Mouse (Mus musculus): ENCODE measurements at regions not wholly inside any gene's neighbourhood (a gene's known extent, or its start where the extent isn't known, plus 50 kb on each side); places are given as distances from the start of the nearest gene placed in this dataset.

DNA sequence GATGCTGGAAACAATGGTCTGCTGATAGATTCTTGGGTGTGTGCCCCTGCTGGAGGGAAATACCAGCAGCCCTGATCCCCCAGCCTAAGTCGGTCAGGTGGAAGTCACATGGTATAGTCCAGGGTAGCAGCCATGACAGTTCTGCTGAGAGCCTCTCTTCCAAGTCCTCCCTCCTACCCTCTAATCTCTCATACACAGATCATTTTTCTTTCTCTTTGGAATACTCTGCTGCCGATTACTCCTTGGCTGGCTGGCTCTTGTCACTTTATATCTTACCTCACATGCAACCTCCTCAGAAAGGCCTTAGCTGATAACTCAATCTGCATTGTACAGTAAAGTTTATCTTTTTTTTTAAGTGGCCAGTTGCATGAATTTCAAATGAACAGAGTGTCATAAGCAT lies 162.5 kb upstream of the Kbtbd8 start:
- DNase-seq, result no peak

GRCm38 (mm10) chr6:94953658-94954057 lies 163.4 kb upstream of the Kbtbd8 start:
- no peak for DNase-seq

DNA sequence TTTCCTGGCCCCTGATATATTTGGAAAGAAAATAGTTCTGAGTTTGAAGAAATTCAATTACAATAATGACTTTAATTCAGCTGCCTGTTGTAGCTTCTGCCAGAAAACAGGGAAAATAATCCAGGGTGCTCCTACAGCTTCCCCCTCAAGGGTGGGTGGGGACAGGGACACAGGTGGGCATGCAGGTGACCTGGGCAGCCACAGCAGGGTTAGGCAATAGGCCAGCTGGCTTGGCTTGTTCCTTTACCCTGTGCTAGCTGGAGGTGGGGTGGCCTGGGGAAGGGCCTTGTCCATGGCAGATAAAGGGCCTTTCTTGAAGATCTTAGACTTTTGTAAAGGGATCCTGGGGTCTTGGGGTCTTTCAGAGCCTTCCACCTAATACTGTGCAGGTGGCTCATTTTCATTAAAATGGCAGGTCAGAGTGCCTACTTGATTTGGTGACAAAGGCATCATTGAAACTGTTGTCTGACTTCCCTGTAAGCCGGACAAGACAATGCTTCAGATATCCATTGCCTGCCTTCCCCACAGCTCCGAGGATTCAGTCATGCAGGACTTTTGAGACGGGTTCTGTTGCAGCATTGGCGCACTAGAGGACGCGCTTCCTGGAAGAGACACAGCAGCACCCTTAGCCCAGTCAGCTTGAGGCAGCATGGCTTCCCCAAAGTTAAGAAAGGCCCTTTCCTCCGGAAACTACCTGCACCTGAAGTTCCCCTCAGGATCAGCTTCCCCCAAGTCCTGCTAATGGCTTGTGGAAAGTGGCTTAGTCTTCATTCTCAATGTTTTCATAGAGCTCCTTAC lies 164.9 kb upstream of the Kbtbd8 start:
- no peak for DNase-seq

DNA sequence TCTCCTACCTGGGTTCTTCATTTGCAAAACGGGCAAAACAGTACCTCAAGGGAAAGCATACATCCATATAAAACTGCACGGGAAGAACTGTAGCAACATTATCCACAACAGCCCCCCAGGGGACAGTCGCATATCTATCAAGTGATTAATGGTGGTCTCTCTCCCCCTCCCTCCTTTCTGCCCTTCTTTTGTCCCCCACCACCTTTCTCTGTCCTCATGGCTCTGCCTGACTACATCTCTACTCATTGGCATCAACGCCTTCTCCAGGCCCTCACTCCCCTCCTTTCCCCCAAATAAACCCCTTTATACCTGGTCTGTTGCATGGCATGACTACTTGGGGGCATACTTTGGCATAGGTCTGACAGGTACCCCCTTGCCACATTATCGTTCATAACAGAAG lies 166.1 kb upstream of the Kbtbd8 start:
- DNase-seq, result no peak

GRCm38 (mm10) chr6:94950319-94950718 lies 166.7 kb upstream of the Kbtbd8 start:
- DNase-seq, result no peak

DNA sequence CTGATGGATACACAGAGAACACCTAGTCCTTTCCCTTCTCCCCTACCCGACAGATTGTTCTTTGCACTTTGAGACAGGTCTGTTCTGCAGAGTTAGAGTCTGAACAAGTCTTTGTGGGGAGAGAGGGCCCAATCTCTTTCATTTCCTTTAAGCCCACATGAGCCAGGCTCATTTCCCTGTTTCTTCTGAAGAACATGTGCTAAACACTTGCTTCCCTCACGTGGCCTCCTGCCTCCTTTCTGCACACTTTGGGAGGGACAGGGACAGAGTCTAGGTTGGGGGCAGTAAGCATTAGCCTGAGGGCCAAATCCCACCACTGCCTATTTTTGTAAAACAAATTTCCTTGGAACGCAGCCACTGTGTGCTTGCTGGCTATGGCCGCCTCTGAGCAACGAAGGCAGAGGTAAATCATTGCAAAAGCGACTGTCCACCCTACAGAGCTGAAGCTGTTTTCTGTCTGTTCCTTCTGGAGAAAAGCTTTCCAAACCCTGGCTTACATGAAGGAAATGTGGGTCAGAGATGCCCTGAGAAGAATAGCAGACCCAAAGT lies 170.6 kb upstream of the Kbtbd8 start:
- DNase-seq, result no peak

DNA sequence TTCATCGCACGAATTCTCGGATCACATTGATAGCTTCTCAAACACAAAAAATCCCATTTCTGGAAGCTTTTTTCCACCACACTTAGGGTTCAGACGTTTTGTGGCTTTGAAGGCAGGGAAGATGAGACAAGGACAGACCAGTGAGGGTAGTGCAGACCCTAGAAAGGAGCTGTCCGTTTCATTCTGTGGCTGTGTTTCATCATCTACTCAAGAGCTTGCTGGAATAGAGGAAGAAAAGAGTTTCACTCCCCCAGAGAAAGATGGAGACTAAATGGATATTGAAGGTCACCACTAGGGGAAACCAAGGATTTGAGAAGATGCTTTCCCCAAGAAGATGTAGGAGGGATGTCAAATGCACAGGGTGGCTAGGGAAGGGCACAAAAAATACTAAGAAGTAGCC lies 171.3 kb upstream of the Kbtbd8 start:
- DNase-seq, result no peak

DNA sequence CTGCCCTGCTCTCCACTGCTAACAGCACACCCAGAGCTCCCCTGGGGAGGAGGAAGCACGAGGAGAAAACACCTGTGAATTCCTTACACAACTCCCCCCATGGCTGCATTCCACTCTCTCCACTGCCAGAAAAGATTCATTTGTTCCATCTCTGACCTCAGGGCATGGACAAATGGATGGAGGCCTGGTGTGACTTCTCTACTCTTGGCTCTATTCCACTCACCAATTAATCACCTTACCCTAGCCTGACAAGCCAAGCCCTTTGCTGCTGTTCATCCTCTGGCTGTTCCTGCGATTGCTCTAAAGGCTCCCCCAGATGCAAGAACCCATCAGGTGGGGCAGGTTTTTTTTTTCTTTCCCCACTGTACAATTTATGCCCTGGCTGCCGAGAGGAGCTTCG lies 172.8 kb upstream of the Kbtbd8 start:
- no peak for DNase-seq

DNA sequence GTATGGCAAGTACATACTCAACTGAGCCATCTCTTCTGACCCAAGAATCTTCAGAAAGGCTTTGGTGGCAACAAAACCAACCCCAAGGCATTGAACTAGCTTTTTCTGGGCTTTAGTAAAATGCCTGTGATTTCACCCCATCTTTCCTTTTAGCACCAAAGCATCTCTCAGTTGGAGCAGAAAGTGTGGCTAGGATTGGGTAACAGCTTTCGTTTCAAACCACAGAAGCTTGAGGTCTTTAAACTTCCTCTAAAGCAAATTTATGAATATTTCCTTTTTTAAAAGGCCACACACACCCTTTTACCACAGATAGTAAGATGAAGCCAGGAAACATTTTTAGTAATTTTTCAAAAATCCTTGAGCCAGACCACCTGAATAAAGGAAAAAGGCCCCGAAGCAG lies 178.1 kb upstream of the Kbtbd8 start:
- no peak for DNase-seq

DNA sequence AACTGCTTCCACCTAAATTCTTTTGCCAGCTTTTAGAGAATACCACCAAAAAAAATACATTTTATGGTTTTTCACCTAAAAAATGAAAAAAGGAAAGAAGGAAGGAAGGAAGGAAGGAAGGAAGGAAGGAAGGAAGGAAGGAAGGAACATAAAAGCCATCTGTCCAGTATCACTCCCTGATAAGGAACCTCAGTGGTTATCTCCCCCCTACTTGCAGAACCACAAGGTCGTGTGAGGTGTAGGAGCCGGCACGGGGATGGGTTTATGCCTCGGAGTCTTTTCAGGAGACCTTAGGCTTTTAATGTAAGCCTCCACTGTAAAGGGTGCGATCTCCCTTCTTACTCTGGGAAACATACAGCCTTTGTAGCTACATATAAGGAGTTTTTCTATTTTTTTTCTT lies 180.8 kb upstream of the Kbtbd8 start:
- no peak for DNase-seq

DNA sequence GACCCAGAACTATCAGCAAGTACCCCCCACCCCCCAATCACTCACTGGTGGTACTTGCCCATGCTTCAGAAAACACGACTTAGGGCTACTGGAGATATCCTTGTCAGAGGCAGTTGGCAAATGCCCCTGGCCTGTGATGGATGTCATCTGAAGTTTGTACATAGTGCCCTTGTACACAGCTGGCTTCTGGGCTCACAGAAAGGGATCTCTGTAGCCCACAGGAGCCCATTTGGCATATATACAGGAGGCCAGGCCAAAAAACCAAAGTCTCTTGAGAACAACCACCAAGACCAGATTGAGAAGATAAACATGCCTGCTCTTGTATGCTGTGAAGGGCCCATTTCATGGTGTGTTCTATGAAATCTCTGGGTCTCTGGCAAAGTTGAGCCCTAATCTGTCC lies 181.3 kb upstream of the Kbtbd8 start:
- DNase-seq, result no peak

DNA sequence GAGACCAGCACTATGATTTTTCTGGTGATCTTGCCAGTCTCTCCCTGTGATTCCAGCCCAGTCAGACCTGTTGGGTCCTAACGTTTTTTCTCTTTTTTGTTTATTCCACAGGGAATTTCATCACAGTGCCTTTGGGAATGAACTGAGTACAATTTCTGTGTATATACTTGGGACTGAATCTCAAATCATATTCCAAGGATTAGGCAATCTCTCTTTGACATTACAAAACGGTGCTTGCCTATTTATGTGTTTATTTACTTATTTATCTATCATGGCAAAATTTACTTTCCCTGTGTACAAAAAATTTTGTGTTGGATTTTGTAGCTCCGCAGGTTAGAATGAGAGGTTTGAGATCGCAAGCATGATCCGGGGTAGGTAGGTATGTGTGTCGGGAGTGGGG lies 189.2 kb upstream of the Kbtbd8 start:
- no peak for DNase-seq

DNA sequence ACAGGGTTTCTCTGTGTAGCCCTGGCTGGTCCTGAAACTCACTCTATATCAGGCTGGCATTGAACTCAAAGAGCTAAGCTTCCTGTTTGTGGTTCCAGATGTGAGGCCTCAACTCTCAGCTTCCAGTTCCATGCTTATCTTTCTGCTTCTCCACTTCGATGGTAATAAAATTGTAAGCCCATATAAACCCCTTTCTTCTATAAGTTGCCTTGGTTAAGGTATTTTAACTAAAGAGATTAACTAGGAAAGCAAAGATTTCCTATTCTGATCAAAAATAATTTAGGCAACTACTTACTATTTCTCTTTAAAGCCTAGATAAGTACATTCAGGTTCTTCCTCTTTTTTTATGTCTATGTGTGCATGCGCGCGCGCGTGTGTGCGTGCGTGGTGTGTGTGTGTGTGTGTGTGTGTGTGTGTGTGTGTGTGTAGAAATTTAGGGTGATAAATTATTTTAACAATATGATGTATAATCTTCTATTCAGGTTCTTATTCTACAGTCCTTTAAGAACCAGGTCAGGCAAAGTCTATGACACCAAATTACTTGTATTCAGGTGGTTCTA lies 190.3 kb upstream of the Kbtbd8 start:
- DNase-seq, result no peak

GRCm38 (mm10) chr6:94925408-94925807 lies 191.6 kb upstream of the Kbtbd8 start:
- DNase-seq, result no peak

- DNase-seq, result no peak
These were observed 192.6 kb upstream of the Kbtbd8 start for GRCm38 (mm10) chr6:94924338-94925039.

DNA sequence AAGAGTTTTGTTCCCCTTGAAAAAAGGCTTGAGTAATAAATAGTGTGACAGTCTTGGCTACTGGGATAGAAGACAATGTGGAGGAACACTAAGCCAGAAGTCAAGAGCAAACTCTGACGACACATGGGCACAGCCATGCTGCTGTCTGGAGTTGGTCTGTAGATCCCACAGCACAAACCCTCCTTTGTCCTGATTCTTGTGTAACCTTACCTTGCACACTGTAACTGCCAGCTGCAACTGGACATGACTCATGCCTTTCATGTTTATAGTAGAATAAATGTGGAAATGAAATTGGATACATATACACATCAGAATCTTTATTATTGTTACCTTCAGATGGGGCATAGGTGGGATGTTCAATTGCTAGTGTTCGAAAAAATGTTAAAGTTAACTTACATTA lies 195.3 kb upstream of the Kbtbd8 start:
- DNase-seq, result no peak

- DNase-seq, result no peak
These were observed 196.3 kb upstream of the Kbtbd8 start for GRCm38 (mm10) chr6:94920770-94921169.

GRCm38 (mm10) chr6:94919194-94919743 lies 197.8 kb upstream of the Kbtbd8 start:
- DNase-seq, result no peak

GRCm38 (mm10) chr6:94915842-94916620 lies 201.0 kb upstream of the Kbtbd8 start:
- no peak for DNase-seq

DNA sequence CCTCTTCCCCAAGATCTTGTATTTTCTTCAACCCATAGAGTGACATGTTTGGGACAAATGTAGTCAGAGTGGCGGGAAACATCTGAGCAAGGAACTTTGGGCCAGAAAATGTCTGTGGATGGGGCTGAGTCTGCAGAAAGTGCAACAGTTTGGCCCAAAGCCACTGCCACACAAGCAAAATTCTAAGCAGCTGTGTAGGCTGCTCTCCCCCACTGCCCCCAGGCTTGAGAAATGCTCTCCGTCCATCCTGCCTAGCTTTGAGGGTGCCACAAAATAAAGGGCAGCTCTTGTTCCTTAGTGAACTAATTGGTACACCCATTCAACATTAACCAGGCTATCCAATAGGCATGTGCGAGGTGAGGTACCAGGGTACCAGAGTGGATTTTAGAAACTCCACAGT lies 205.2 kb upstream of the Kbtbd8 start:
- no peak for DNase-seq

DNA sequence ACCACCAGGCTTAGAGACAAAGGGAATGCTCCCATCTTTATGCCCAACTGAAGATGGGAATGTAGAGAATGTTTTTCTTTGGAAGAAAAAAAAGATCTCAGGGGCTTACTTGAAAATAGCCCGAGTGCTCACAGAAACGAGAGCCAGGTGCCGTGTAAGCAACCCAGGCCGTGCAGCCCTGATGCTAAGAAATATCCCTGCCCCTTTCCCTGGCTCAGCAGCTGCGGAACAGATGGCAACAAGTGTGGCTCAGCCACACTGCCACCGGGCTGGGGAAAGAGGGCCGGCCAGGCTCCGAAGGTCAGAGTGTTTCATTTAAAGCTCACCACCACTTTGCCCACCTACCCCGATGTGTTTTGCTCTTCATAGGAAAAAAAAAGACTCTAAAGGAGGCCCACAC lies 205.7 kb upstream of the Kbtbd8 start:
- no peak for DNase-seq

DNA sequence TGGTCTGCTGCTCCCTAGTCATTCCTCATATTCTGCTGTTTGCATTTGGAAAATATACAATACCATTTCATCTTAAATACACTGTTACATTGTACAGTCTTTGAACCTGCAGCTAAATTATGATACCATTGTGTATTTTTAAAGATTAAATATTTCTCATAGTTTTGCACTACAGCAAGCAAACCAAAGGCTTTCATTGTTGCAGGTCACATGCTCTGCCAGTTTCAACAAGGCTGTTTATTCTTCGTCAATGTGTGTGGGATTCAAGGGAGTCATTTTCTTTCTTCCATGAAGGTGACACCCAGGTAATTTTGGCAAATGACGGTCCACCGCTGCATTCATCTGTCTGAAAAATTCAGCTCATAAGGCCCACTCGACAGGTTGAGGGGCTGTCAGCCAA lies 200.9 kb upstream of the Lrig1 start:
- no peak for DNase-seq

DNA sequence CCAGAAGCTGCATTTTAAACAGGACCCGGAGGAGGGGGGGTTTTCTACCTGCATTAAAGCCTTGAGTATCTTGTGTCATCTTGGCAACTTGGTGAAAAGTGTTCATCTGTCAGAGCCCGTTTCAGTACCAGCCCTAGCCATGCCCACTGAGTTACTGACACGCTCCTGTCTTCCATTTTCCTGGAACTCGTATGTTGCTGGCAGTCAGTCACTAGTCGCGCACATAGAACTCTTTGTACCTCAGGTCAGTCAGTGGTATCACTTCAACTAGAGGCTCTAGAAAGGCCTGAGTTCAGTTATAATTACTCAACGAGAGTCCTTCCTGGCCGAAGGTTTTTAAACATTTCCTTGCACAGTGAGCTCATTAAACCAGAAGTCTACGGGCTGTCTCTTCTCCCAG lies 198.9 kb upstream of the Lrig1 start:
- DNase-seq, result peak; percentile 12

Measured in kidney, adult 11 months (tissue).